ENCODE assay signal across 9 mouse cellular contexts in the genomic region with DNA sequence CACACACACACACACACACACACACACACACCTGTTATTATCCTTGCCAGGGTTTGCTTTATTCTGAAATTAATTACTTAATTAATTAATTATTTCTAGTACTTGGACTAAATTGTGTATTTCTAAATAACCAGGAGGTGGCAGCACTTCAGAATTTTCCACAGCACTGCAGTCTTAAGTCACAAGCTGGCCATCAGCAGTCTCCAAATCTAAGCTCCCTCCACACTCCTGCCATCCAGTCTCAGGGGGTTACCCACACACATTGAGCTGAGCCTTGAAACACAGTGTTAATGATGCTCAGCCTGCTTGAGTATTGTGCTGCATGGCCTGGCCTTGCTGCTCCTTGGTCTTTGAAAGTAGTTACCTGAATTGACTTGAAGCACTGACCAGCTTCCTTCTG. TPM values are rescaled to one million over a fixed set of nuclear protein-coding genes. Genes with fewer than 3 reads are reported as not detected.
A peak's percentile ranks its signal among the peaks of the same experiment; 100 is the strongest.
DNase-seq lines count a peak whose midpoint lies in the region; ATAC-seq lines count a peak whose summit lies in the region.
"Had no signal": no experiment of that assay in that cellular context is flagged by ENCODE, and none has a peak within 500 bp of the region (broad histone marks: within the 10 kb centered on the region; RNA-seq: fewer than 3 reads in every experiment).

No protein-coding gene starts in this region.

- no peak overlapping the region for H3K4me2 ChIP-seq in forebrain, embryonic 11.5 days (ENCODE audit: low read depth, low read length, severe bottlenecking)
- no peak overlapping the region for H3K4me2 ChIP-seq in forebrain, embryonic 14.5 days (ENCODE audit: low read length)

- H3K36me3 ChIP-seq in forebrain, embryonic 11.5 days (ENCODE audit: control insufficient read depth, insufficient read depth, low read length), result no peaks in the 10 kb centered on the region
- no peaks in the 10 kb centered on the region for H3K36me3 ChIP-seq in forebrain, embryonic 10.5 days (replicated peaks)
- no peaks in the 10 kb centered on the region for H3K36me3 ChIP-seq in forebrain, embryonic 14.5 days (ENCODE audit: control insufficient read depth, insufficient read depth, low read length)
- H3K36me3 ChIP-seq: G1E had no signal

- no peak for DNase-seq in forebrain, embryonic 11.5 days (ENCODE audit: low spot score)
- no peak for DNase-seq in forebrain, embryonic 10.5 days (ENCODE audit: extremely low spot score, low spot score)
- peak; percentile 18 for DNase-seq in ovary, postnatal 14 days (ENCODE audit: low spot score)
- DNase-seq in ovary, postnatal 36 days (ENCODE audit: low spot score), result no peak
- peak; percentile 80 for DNase-seq in forebrain, embryonic 14.5 days (ENCODE audit: low spot score)
- peak; percentile 30 for DNase-seq in lung, postnatal 10 days
- DNase-seq in thymus, postnatal 14 days, result no peak
- no peak for DNase-seq in urinary bladder, postnatal 4 days (ENCODE audit: low spot score in 2 of 2)

- 0 out of 2 replicates have a peak, but pooled peaks have one; percentile 58 for ATAC-seq in forebrain, embryonic 11.5 days (replicated peaks; ENCODE audit: low FRiP score)
- ATAC-seq in forebrain, embryonic 14.5 days, result peak; percentile 72

- no peak overlapping the region for H3K9ac ChIP-seq in forebrain, embryonic 11.5 days (ENCODE audit: low read length)
- no peak overlapping the region for H3K9ac ChIP-seq in forebrain, embryonic 14.5 days (ENCODE audit: low read length)

- no peaks in the 10 kb centered on the region for H3K9me3 ChIP-seq in forebrain, embryonic 11.5 days (ENCODE audit: control insufficient read depth, low read length)
- no peaks in the 10 kb centered on the region for H3K9me3 ChIP-seq in forebrain, embryonic 10.5 days
- H3K9me3 ChIP-seq in forebrain, embryonic 14.5 days (replicated peaks; ENCODE audit: control insufficient read depth, low read length), result no peaks in the 10 kb centered on the region
- H3K9me3 ChIP-seq: G1E had no signal

- no peak overlapping the region for H3K4me3 ChIP-seq in forebrain, embryonic 11.5 days (ENCODE audit: low read depth, low read length)
- no peak overlapping the region for H3K4me3 ChIP-seq in forebrain, embryonic 10.5 days
- no peak overlapping the region for H3K4me3 ChIP-seq in forebrain, embryonic 14.5 days (ENCODE audit: low read depth, low read length)

- no peaks in the 10 kb centered on the region for H3K27me3 ChIP-seq in forebrain, embryonic 11.5 days (ENCODE audit: control insufficient read depth, insufficient read depth, low read length)
- no peaks in the 10 kb centered on the region for H3K27me3 ChIP-seq in forebrain, embryonic 10.5 days (ENCODE audit: poor library complexity, severe bottlenecking)
- H3K27me3 ChIP-seq in forebrain, embryonic 14.5 days (replicated peaks; ENCODE audit: control insufficient read depth, insufficient read depth, low read length), result no peaks in the 10 kb centered on the region

- no peaks in the 10 kb centered on the region for H3K4me1 ChIP-seq in forebrain, embryonic 11.5 days (replicated peaks; ENCODE audit: control insufficient read depth, insufficient read depth, low read length)
- H3K4me1 ChIP-seq in forebrain, embryonic 10.5 days, result no peaks in the 10 kb centered on the region
- no peaks in the 10 kb centered on the region for H3K4me1 ChIP-seq in forebrain, embryonic 14.5 days (ENCODE audit: control insufficient read depth, insufficient read depth, low read length)

- no peak overlapping the region for H3K27ac ChIP-seq in forebrain, embryonic 11.5 days (ENCODE audit: low read depth, low read length)
- no peak overlapping the region for H3K27ac ChIP-seq in forebrain, embryonic 10.5 days
- no peak overlapping the region for H3K27ac ChIP-seq in forebrain, embryonic 14.5 days (ENCODE audit: low read depth, low read length)

RNA-seq across cellular contexts. Expression of a gene that starts 44.3 kb away (rescaled TPM):
- polyA plus RNA-seq in forebrain, embryonic 11.5 days (2014; fragmentation: Nextera tagmentation; extraction: Ambion mirVana), result 4.1 and 4.4 TPM in 2 replicates
- polyA plus RNA-seq in forebrain, embryonic 10.5 days (2016; fragmentation: Nextera tagmentation; extraction: Ambion mirVana), result 1.5 and 1.7 TPM in 2 replicates
- polyA plus RNA-seq in forebrain, embryonic 14.5 days (2014; fragmentation: Nextera tagmentation; extraction: Ambion mirVana), result 3.1 and 3.5 TPM in 2 replicates
- polyA plus RNA-seq: G1E had no signal

Comparison
In these comparisons a context has a peak if more than half of its experiments do, and no peak if none do; other contexts are left out.
1. DNase-seq: peak in ovary, postnatal 14 days (single experiment), forebrain, embryonic 14.5 days (single experiment) and lung, postnatal 10 days (single experiment); none in forebrain, embryonic 11.5 days (single experiment), forebrain, embryonic 10.5 days (single experiment), ovary, postnatal 36 days (single experiment), thymus, postnatal 14 days (single experiment) and urinary bladder, postnatal 4 days (0 of 2).